Mouse (Mus musculus): Measurements from ENCODE around the gene Prpf8. TPM values are rescaled to one million over a fixed set of nuclear protein-coding genes. Genes with fewer than 3 reads are reported as not detected.

The Prpf8 gene
- polyA plus RNA-seq, 1 experiment from 2014 or later = 81.6 TPM

DNA sequence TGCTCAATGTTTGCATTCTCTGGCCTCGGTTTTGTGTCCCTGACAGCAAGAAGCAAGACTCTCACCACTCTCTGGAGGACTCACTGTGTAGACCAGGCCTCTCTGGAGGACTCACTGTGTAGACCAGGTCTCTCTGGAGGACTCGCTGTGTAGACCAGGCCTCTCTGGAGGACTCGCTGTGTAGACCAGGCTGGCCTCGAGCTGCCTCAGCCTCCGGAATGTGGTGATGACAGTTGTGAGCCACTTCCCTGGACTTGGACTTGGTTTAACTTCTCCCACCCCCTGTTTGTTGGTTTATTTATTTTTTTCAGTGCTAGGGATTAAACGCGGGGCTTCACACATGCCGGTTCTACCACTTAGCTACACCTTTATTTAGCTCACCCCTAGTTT, 50.4 kb downstream of the Prpf8 start:
- H3K4me1 ChIP-seq = peaks cover 25% of the 10 kb centered on the region
- no peak overlapping the region for H3K27ac ChIP-seq (replicated peaks)
- H3K4me2 ChIP-seq (replicated peaks) = no peak overlapping the region
- H3K36me3 ChIP-seq = no peaks in the 10 kb centered on the region
- no peaks in the 10 kb centered on the region for H3K9me3 ChIP-seq
- no peak for ATAC-seq (ENCODE audit: low FRiP score, low read depth)
- no peak overlapping the region for H3K4me3 ChIP-seq
- 87% methylated on average over 8 of the region's 8 CpGs for WGBS
- H3K9ac ChIP-seq (replicated peaks) = no peak overlapping the region
- H3K27me3 ChIP-seq = no peaks in the 10 kb centered on the region; the same call in 1 of the 2 replicates

GRCm38 (mm10) chr11:75537491-75538183, 51.0 kb downstream of the Prpf8 start:
- H3K36me3 ChIP-seq = no peaks in the 10 kb centered on the region

GRCm38 (mm10) chr11:75538184-75538969, 51.8 kb downstream of the Prpf8 start:
- Histone ChIP-seq H3K27ac (replicated peaks) (peak overlapping the region; percentile 22; the same call in 1 of the 2 replicates), H3K36me3 (no peaks in the 10 kb centered on the region), H3K27me3 (no peaks in the 10 kb centered on the region), H3K4me1 (peaks cover 17% of the 10 kb centered on the region), H3K9ac (replicated peaks) (no peak overlapping the region), H3K4me3 (no peak overlapping the region), H3K4me2 (replicated peaks) (no peak overlapping the region), H3K9me3 (no peaks in the 10 kb centered on the region)
- no peak for ATAC-seq (ENCODE audit: low FRiP score, low read depth)
- WGBS = 66% methylated on average over 9 of the region's 9 CpGs

More at GRCm38 (mm10) chr11:75537491-75538183, 51.0 kb downstream of the Prpf8 start:
- 43% methylated on average over 11 of the region's 11 CpGs for WGBS
- no peak for ATAC-seq (ENCODE audit: low FRiP score, low read depth)
- H3K4me1 ChIP-seq = peaks cover 19% of the 10 kb centered on the region
- 0 out of 2 replicates have a peak overlapping the region, but pooled peaks have one; percentile 1 for H3K27ac ChIP-seq (replicated peaks)
- H3K4me2 ChIP-seq (replicated peaks) = no peak overlapping the region
- no peak overlapping the region for H3K9ac ChIP-seq (replicated peaks)
- H3K4me3 ChIP-seq = no peak overlapping the region
- no peaks in the 10 kb centered on the region for H3K9me3 ChIP-seq
- H3K27me3 ChIP-seq = no peaks in the 10 kb centered on the region

- ATAC-seq (ENCODE audit: low FRiP score, low read depth) = no peak
- H3K9ac ChIP-seq (replicated peaks) = no peak overlapping the region
- no peak overlapping the region for H3K4me2 ChIP-seq (replicated peaks)
- H3K27me3 ChIP-seq = no peaks in the 10 kb centered on the region
- peaks cover 17% of the 10 kb centered on the region for H3K4me1 ChIP-seq
- H3K27ac ChIP-seq (replicated peaks) = no peak overlapping the region
- H3K9me3 ChIP-seq = no peaks in the 10 kb centered on the region
- H3K36me3 ChIP-seq = no peaks in the 10 kb centered on the region
- no peak overlapping the region for H3K4me3 ChIP-seq
- WGBS = 94% methylated on average over 13 of the region's 13 CpGs
These were observed 52.3 kb downstream of the Prpf8 start for GRCm38 (mm10) chr11:75538970-75539299.

GRCm38 (mm10) chr11:75540209-75540608, 53.6 kb downstream of the Prpf8 start:
- Histone ChIP-seq H3K9me3 (no peaks in the 10 kb centered on the region), H3K27me3 (no peaks in the 10 kb centered on the region), H3K4me1 (peaks cover 12% of the 10 kb centered on the region; the same call in 1 of the 2 replicates), H3K36me3 (no peaks in the 10 kb centered on the region), H3K9ac (replicated peaks) (no peak overlapping the region), H3K27ac (replicated peaks) (no peak overlapping the region), H3K4me3 (no peak overlapping the region), H3K4me2 (replicated peaks) (no peak overlapping the region)
- WGBS = 88% methylated on average over 8 of the region's 8 CpGs
- ATAC-seq (ENCODE audit: low FRiP score, low read depth) = no peak

DNA sequence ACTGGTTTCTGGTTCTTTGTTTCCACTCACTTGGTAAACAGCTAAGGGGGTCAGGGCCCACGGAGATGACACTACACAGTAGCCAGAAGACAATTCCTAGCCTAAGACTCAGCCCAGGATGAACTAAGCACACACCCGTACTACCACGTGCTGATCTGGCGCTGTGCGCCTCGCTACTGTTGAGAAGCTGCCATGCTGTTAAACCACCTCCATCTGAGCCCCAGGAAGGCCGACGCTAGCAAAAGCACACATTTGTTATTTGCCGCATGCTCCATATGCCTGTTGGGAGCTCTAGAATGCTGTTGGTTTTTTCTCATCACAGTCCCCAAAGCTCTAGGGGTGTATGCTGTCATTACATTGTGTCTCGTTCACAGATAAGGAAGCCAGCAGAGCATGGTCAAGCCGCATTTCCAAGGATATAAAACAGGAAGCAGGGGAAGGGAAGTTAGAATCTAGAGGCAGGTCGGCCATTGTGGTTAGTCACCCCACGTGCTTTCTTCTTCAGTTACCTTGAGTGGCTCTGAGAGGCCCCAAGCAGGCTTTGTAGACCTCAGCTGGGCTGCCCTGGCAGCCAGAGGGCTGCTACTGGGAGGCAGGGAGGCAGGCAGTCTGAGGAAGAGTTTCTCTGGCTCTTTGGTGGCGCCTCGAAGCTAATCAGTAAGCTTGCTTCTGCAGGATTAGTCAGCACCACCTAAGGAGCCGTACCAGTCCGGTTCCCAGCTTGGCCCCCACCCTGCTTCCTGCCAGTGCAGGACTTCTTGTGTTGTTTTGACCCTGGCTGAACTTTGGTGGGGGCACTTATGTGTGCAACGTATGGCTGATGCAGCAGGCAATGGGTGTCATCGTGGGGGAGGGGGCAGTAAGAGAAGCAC, 54.3 kb downstream of the Prpf8 start:
- H3K36me3 ChIP-seq = no peaks in the 10 kb centered on the region
- peaks cover 12% of the 10 kb centered on the region; the same call in 1 of the 2 replicates for H3K4me1 ChIP-seq
- WGBS = 71% methylated on average over 19 of the region's 19 CpGs
- no peak overlapping the region for H3K4me2 ChIP-seq (replicated peaks)
- no peak for ATAC-seq (ENCODE audit: low FRiP score, low read depth)
- no peaks in the 10 kb centered on the region for H3K9me3 ChIP-seq
- H3K27ac ChIP-seq (replicated peaks) = no peak overlapping the region
- H3K27me3 ChIP-seq = no peaks in the 10 kb centered on the region
- no peak overlapping the region for H3K9ac ChIP-seq (replicated peaks)
- no peak overlapping the region for H3K4me3 ChIP-seq

DNA sequence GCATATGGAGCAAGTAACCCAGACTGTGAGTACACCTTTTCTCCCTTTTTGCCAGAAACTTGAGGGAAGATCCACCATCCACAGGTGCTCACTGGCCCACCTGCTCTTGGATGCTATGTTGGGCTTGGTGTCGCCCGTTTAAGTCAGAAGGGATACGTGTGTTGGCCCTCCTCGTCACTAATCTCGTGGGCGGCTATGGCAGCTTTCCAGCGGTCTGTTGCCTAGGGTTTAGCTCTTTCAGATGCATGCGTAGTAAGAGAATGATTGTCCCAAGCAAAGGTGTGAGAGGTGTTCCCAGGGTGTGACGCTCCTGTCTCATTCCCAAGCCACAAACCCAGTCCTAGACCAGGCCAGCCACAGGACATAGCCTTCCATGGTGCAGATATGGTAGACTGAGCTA, 58.1 kb downstream of the Prpf8 start:
- 90% methylated on average over 9 of the region's 9 CpGs for WGBS
- H3K4me2 ChIP-seq (replicated peaks) = no peak overlapping the region
- H3K9me3 ChIP-seq = no peaks in the 10 kb centered on the region
- no peak for ATAC-seq (ENCODE audit: low FRiP score, low read depth)
- H3K27ac ChIP-seq (replicated peaks) = no peak overlapping the region
- no peak overlapping the region for H3K9ac ChIP-seq (replicated peaks)
- H3K4me1 ChIP-seq = peaks cover 5% of the 10 kb centered on the region
- no peak overlapping the region for H3K4me3 ChIP-seq
- no peaks in the 10 kb centered on the region for H3K36me3 ChIP-seq
- H3K27me3 ChIP-seq = no peaks in the 10 kb centered on the region

GRCm38 (mm10) chr11:75546057-75546456, 59.4 kb downstream of the Prpf8 start:
- H3K27me3 ChIP-seq = no peaks in the 10 kb centered on the region
- WGBS = 82% methylated on average over 4 of the region's 4 CpGs
- ATAC-seq (ENCODE audit: low FRiP score, low read depth) = no peak
- H3K9ac ChIP-seq (replicated peaks) = no peak overlapping the region
- H3K27ac ChIP-seq (replicated peaks) = no peak overlapping the region
- H3K9me3 ChIP-seq = no peaks in the 10 kb centered on the region
- no peak overlapping the region for H3K4me3 ChIP-seq
- H3K4me1 ChIP-seq = peaks cover 18% of the 10 kb centered on the region
- no peak overlapping the region for H3K4me2 ChIP-seq (replicated peaks)
- H3K36me3 ChIP-seq = no peaks in the 10 kb centered on the region

GRCm38 (mm10) chr11:75549658-75550111, 63.1 kb downstream of the Prpf8 start:
- Histone ChIP-seq H3K4me2 (replicated peaks) (no peak overlapping the region), H3K4me3 (no peak overlapping the region), H3K9ac (replicated peaks) (no peak overlapping the region), H3K4me1 (peaks cover 29% of the 10 kb centered on the region), H3K27me3 (no peaks in the 10 kb centered on the region), H3K36me3 (no peaks in the 10 kb centered on the region), H3K9me3 (no peaks in the 10 kb centered on the region), H3K27ac (replicated peaks) (no peak overlapping the region)
- ATAC-seq (ENCODE audit: low FRiP score, low read depth) = no peak
- WGBS = 58% methylated on average over 5 of the region's 5 CpGs

DNA sequence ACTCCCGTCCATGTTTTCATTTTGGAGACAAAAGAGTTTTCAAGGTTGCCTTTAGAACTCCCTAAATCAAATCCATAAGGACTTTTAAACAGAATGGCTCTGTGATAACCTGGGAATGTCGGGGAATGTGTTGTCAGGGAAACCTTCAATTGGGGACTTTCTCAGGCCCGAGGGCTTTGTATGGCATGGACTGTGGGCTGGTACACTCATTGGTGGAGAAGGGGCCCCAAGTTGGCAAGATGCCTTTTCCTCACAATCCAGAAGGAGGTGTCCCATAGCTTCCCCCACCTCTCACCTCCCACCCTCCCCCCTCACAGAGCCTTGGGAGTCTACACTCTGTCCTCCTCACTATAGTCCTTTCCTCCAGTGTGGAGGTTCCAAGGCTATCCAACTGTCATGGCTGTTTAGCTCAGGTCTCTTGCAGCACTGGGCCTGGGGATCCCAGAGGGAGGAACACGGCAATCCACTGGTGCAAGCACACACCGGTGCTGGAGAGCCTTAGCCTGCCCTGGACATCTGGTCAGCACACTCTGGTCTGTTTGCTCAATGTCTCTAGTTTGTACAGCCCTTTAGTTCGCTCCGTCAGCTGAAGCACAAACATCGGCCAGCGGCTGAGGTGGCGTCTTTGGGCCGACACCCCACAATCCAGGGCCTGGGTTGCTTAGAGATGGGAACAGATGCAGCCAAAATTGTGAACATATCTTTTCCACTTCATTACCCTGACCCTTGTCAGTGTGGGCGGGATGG, 63.8 kb downstream of the Prpf8 start:
- WGBS = 61% methylated on average over 12 of the region's 12 CpGs
- ATAC-seq (ENCODE audit: low FRiP score, low read depth) = no peak
- H3K27ac ChIP-seq (replicated peaks) = no peak overlapping the region; the same call in 1 of the 2 replicates
- H3K4me3 ChIP-seq = no peak overlapping the region
- H3K9ac ChIP-seq (replicated peaks) = 0 out of 2 replicates have a peak overlapping the region, but pooled peaks have one; percentile 15
- peaks cover 29% of the 10 kb centered on the region for H3K4me1 ChIP-seq
- H3K9me3 ChIP-seq = no peaks in the 10 kb centered on the region
- H3K36me3 ChIP-seq = no peaks in the 10 kb centered on the region
- no peak overlapping the region for H3K4me2 ChIP-seq (replicated peaks)
- no peaks in the 10 kb centered on the region for H3K27me3 ChIP-seq

- WGBS = 90% methylated on average over 5 of the region's 5 CpGs
- H3K27me3 ChIP-seq = no peaks in the 10 kb centered on the region
- H3K4me3 ChIP-seq = no peak overlapping the region
- no peaks in the 10 kb centered on the region for H3K9me3 ChIP-seq
- no peak overlapping the region for H3K9ac ChIP-seq (replicated peaks)
- H3K4me2 ChIP-seq (replicated peaks) = no peak overlapping the region
- ATAC-seq (ENCODE audit: low FRiP score, low read depth) = no peak
- H3K4me1 ChIP-seq = peaks cover 29% of the 10 kb centered on the region
- H3K36me3 ChIP-seq = no peaks in the 10 kb centered on the region
- no peak overlapping the region for H3K27ac ChIP-seq (replicated peaks)
These were observed 64.7 kb downstream of the Prpf8 start for GRCm38 (mm10) chr11:75551321-75551720.
